Mouse (Mus musculus) embryonic facial prominence, embryonic 14.5 days (tissue): ENCODE measurements around the gene Rnf152. TPM values are rescaled to one million over a fixed set of nuclear protein-coding genes. Genes with fewer than 3 reads are reported as not detected.

Source experiments
- ATAC-seq: fragments of 200-750 bp; cut with Nextera tagmentation; 2 replicates; pipeline ENCODE4 v1.8.0; 2017; ENCODE audit warnings: low read depth, moderate number of reproducible peaks, moderate TSS enrichment
- DNase-seq: peaks from one replicate; pipeline ENCODE4 v3.0.0-alpha.2; 2015; ENCODE audit warnings: low spot score
- H3K27ac ChIP-seq: fragments of 300-500 bp; sonication (generic); replicated peaks from 2 replicates; pipeline ENCODE4 v1.5.1; 2014; ENCODE audit warnings: low read depth, mild to moderate bottlenecking, low read length, moderate library complexity
- H3K27me3 ChIP-seq: fragments of 300-500 bp; sonication (generic); replicated peaks from 2 replicates; pipeline ENCODE4 v1.6.1; 2014; ENCODE audit warnings: low read length; ENCODE audit not compliant: control insufficient read depth, insufficient read depth
- H3K36me3 ChIP-seq: fragments of 300-500 bp; sonication (generic); 2 replicates; pipeline ENCODE4 v1.6.1; 2014; ENCODE audit warnings: low read length, mixed read lengths; ENCODE audit not compliant: control insufficient read depth, insufficient read depth
- H3K4me1 ChIP-seq: fragments of 300-500 bp; sonication (generic); 2 replicates; pipeline ENCODE4 v1.6.1; 2014; ENCODE audit warnings: antibody characterized with exemption, low read length; ENCODE audit not compliant: control insufficient read depth, insufficient read depth
- H3K4me2 ChIP-seq: fragments of 300-500 bp; sonication (generic); 2 replicates; pipeline ENCODE4 v1.6.1; 2014; ENCODE audit warnings: low read depth, mild to moderate bottlenecking, low read length, moderate library complexity, mixed read lengths
- H3K4me3 ChIP-seq: fragments of 300-500 bp; sonication (generic); 2 replicates; pipeline ENCODE4 v1.5.1; 2014; ENCODE audit warnings: low read depth, mild to moderate bottlenecking, low read length
- H3K9ac ChIP-seq: fragments of 300-500 bp; sonication (generic); 2 replicates; pipeline ENCODE4 v1.6.1; 2014; ENCODE audit warnings: low read depth, mild to moderate bottlenecking, low read length, moderate library complexity, mixed read lengths
- H3K9me3 ChIP-seq: fragments of 300-500 bp; sonication (generic); 2 replicates; pipeline ENCODE4 v1.6.1; 2016; ENCODE audit warnings: low read length; ENCODE audit not compliant: control insufficient read depth
- WGBS: fragments of 180-500 bp; shearing (Covaris S2); extraction: QIAGEN DNeasy Blood & Tissue Kit; methylation state at CpG from one replicate; pipeline ENCODE4 v1.1.7; 2014; 5-methylcytosine and 5-hydroxymethylcytosine counted together
- polyA plus RNA-seq: library from polyadenylated mRNA; unstranded; fragments of >200 nt; fragmentation: Nextera tagmentation; extraction: Ambion mirVana; gene quantifications from 2 replicates; pipeline ENCODE4 v1.2.1, GENCODE M21; 2014

The Rnf152 gene
- polyA plus RNA-seq, 1 experiment from 2014 or later: 0.90 TPM

DNA sequence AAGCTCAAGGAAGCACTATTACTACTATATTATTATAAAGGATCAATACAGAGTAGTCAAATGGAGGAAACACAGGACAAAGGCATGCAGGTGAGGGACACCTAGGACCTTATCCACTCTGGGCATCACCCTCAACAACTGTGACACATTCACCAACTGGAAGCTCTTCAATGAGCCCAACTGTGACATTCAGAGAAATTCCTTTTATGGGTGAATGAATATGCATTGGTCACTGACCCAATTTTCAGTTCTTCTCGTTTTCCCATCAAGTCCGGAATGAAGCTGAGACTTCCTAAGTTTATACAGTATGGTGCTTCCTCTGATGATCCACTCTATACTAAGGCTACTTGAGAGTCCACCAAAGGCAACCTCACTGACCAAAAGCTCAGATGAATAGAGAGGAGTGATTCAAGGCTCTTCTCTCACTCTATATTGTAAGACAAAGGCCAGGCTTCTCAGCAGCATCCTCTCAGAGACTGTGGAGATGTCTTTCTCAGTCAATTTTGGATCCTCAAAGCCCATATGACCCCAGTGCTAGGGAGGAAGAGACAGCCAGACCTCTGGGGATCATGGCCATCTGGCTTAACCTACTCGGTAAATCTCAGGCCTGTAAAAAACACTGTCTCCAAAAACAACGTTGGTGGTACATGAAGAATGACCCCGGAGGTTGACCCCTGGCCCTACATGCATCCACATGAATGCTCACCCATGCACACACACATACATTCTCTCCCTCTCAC lies 25.8 kb downstream of the Rnf152 start:
- ATAC-seq (no peak), DNase-seq (no peak)
- Histone ChIP-seq H3K4me3 (no peak overlapping the region), H3K27me3 (no peaks in the 10 kb centered on the region), H3K36me3 (no peaks in the 10 kb centered on the region), H3K4me2 (no peak overlapping the region), H3K4me1 (no peaks in the 10 kb centered on the region), H3K9me3 (no peaks in the 10 kb centered on the region), H3K27ac (no peak overlapping the region), H3K9ac (no peak overlapping the region)
- WGBS: 80% methylated on average over 5 of the region's 5 CpGs

DNA sequence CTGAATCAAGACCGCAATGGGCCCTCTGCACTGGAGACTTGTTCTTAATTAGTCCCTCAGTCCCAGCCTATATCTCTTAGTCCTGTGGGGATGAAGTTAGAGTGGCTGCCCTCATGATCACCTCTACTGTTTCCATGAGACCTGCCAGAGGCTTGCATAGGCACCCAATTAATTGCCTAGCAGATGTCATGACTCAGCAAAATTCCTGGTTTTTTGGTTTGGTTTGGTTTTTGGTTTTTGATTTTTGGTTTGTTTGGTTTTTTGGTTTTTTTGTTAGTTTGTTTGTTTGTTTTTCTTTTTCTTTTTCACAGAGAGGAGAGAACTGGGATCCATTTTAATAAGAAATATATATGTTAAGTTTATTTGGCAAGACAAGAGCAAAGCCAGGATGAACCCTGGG lies 28.7 kb downstream of the Rnf152 start:
- 92% methylated on average over 1 of the region's 1 CpGs for WGBS
- ATAC-seq: no peak

DNA sequence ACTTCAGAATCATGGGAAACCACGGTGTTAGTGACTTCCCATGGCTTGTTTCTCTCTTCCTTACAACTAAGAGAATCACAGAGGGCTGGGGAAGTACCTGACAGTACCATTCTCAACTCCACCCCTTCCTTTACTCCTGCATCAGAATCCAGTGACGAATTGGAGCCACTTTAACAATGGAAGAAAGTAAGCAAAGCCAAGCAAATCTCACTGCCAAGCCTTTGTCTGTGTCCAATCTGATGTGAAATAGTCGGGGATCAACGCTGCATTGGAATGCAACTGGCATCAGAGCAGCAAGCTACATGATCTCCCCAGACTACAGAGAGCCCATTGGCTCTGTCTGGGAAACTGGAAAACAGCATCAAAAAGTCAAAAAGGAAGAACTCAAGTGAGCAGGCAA lies 31.9 kb downstream of the Rnf152 start:
- no peak overlapping the region for H3K4me3 ChIP-seq
- peak; percentile 66; the same call in 1 of the 2 replicates for ATAC-seq
- H3K9me3 ChIP-seq: no peaks in the 10 kb centered on the region
- H3K4me1 ChIP-seq: no peaks in the 10 kb centered on the region
- H3K27me3 ChIP-seq: no peaks in the 10 kb centered on the region
- DNase-seq: peak; percentile 47
- 52% methylated on average over 4 of the region's 4 CpGs for WGBS
- no peak overlapping the region for H3K9ac ChIP-seq
- no peak overlapping the region for H3K27ac ChIP-seq
- no peaks in the 10 kb centered on the region for H3K36me3 ChIP-seq
- H3K4me2 ChIP-seq: no peak overlapping the region

More for the DNA sequence above, 28.7 kb downstream of the Rnf152 start:
- no peak overlapping the region for H3K27ac ChIP-seq
- DNase-seq: no peak
- no peak overlapping the region for H3K4me2 ChIP-seq
- H3K9me3 ChIP-seq: no peaks in the 10 kb centered on the region
- H3K4me1 ChIP-seq: no peaks in the 10 kb centered on the region
- no peaks in the 10 kb centered on the region for H3K36me3 ChIP-seq
- no peak overlapping the region for H3K9ac ChIP-seq
- H3K27me3 ChIP-seq: no peaks in the 10 kb centered on the region
- no peak overlapping the region for H3K4me3 ChIP-seq

DNA sequence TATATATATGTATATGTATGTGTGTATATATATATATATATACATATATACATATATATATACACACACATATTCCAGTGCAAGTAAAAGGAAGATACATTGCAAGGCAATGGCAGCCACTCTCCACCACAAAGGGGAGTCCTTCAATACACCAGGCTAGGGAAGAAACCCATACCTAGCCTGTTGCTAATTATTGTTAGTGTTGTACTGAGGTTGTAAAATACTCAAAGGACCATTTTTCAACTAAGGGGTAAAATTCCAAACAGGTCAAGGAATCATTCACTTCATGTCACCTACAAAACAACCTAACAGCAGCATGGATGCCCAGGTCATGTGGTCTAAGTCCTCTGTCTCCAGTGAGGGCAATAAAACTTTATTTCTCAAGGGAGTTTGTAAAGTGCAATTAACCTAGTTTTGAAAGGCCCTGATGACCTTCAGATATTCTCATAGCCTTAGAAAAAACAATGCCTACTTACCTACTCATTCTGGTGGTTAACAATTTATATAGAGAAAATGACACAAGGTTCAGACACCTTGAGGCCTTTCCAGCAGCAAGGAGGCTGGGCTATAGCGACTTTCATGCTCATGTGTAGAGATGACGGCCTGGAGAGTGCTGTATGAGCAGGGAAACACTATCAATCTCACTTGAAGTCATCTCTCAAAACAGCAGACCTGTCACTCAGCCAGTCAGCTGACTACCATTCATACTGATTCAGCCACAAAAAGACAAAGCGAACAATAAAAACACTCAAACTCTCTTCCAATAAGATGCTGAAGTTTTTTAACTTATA lies 42.3 kb downstream of the Rnf152 start:
- Histone ChIP-seq H3K36me3 (no peaks in the 10 kb centered on the region), H3K9me3 (no peaks in the 10 kb centered on the region), H3K4me2 (no peak overlapping the region), H3K4me3 (no peak overlapping the region), H3K4me1 (no peaks in the 10 kb centered on the region), H3K27me3 (no peaks in the 10 kb centered on the region), H3K9ac (no peak overlapping the region), H3K27ac (no peak overlapping the region)
- DNase-seq (no peak), ATAC-seq (no peak)
- WGBS: 78% methylated on average over 3 of the region's 3 CpGs

DNA sequence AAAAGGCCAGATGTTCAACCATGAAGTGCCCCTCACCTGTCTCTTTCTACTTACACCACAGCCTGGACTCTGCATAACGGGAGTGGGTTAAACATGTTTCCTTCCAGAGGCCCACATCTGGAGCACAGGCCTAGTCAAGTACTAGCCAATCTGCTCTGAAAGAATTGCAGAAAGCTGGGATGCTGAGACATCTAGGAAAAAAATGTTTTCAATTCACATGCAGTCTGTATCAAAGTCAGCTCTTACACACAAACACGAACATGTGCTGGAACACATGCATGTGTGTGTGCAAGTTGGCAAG lies 44.0 kb downstream of the Rnf152 start:
- Histone ChIP-seq H3K9ac (no peak overlapping the region), H3K36me3 (no peaks in the 10 kb centered on the region), H3K27me3 (no peaks in the 10 kb centered on the region), H3K4me1 (no peaks in the 10 kb centered on the region), H3K4me2 (no peak overlapping the region), H3K4me3 (no peak overlapping the region), H3K9me3 (no peaks in the 10 kb centered on the region), H3K27ac (peak overlapping the region; percentile 57; the same call in 1 of the 2 replicates)
- 36% methylated on average over 2 of the region's 2 CpGs for WGBS
- peak; percentile 71; the same call in 1 of the 2 replicates for ATAC-seq
- peak; percentile 78 for DNase-seq

DNA sequence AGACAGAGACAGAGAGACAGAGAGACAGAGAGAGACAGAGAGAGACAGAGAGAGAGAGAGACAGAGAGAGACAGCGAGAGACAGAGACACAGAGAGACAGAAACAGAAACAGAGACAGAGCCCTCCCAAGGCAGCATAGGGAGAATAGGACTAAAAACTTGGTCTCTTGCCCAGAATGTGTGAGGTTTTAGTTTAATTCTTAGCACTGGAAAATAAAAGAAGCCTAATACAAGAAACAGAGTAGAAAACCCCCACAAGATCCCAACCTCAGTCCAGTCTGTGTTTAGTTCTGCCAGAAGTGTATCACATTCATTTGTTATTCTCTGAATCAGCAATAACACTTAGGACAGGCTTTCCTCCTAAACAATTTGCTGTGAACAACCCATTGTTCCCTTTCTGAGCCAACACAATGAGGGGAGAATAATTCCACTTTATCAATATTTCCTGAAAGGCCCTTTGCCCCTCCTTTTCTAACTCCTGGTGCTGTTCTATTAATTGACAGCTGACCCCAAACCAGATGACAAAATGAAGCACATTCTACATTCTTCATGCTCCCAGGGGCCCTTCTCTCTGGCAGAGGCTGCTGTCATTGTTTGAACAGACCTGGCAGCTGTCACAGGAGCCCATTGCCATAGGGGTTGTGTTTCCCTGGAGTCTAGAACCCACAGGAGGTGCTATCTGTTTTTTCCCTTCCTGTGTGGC lies 44.5 kb downstream of the Rnf152 start:
- Histone ChIP-seq H3K4me3 (no peak overlapping the region), H3K27me3 (no peaks in the 10 kb centered on the region), H3K9ac (no peak overlapping the region), H3K36me3 (no peaks in the 10 kb centered on the region), H3K9me3 (no peaks in the 10 kb centered on the region), H3K4me1 (no peaks in the 10 kb centered on the region), H3K27ac (peak overlapping the region; percentile 57), H3K4me2 (no peak overlapping the region)
- peak; percentile 50 for ATAC-seq
- WGBS: 79% methylated on average over 1 of the region's 1 CpGs
- peak; percentile 87 for DNase-seq

DNA sequence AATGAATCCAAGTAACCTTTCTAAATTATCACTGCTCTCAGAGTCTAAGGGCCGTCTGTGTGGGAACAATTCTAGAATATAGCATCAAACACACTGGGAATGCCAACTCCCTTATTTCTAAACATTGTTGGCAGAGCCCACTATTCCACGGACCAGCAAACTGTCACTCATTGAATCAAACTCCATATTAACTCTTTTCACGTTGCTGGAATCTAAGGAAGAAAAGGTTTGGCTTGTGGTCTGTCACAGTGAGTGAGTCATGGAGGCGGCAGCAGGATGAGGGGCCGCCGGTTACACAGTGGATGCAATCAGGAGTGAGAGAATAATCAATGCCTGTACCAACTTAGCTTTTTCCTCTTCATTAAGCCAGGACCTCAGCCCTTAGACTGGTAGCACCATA lies 54.3 kb downstream of the Rnf152 start:
- no peaks in the 10 kb centered on the region for H3K9me3 ChIP-seq
- H3K27me3 ChIP-seq: no peaks in the 10 kb centered on the region
- ATAC-seq (no peak), DNase-seq (no peak)
- no peaks in the 10 kb centered on the region for H3K4me1 ChIP-seq
- WGBS: 71% methylated on average over 6 of the region's 6 CpGs
- no peak overlapping the region for H3K4me2 ChIP-seq
- H3K9ac ChIP-seq: no peak overlapping the region
- H3K27ac ChIP-seq: no peak overlapping the region
- H3K4me3 ChIP-seq: no peak overlapping the region
- no peaks in the 10 kb centered on the region for H3K36me3 ChIP-seq

DNA sequence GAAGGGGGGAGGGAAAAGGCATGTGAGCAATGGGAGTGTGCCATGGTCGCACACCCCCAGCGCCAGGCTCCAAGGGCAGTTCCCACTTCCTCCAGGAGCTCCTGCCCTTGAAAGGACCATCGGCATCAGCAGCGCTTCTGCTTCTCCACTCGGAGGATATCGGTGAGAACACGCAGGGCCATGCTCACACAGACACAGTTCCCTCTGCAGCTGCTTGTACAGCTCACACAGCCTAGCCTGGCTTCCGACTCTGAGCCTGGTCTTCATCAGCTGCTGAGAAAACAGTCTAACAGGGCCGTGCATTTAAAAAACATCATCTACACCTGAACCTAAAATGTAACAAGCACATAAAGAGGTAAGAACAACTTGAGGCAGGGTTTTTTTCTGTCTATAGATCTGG lies 54.7 kb downstream of the Rnf152 start:
- ATAC-seq (no peak), DNase-seq (no peak)
- no peaks in the 10 kb centered on the region for H3K36me3 ChIP-seq
- H3K27me3 ChIP-seq: no peaks in the 10 kb centered on the region
- H3K9me3 ChIP-seq: no peaks in the 10 kb centered on the region
- H3K4me3 ChIP-seq: no peak overlapping the region
- H3K9ac ChIP-seq: no peak overlapping the region
- H3K4me2 ChIP-seq: no peak overlapping the region
- H3K27ac ChIP-seq: no peak overlapping the region
- 84% methylated on average over 9 of the region's 9 CpGs for WGBS
- no peaks in the 10 kb centered on the region for H3K4me1 ChIP-seq
